Mouse (Mus musculus) thymus, postnatal 0 days (tissue): Measurements from ENCODE around the gene Gm17482. TPM values are rescaled to one million over a fixed set of nuclear protein-coding genes. Genes with fewer than 3 reads are reported as not detected.

ENCODE experiments used
- DNase-seq: peaks from one replicate; pipeline ENCODE4 v3.0.0-alpha.2; 2015; ENCODE audit warnings: low spot score
- polyA plus RNA-seq: library from polyadenylated mRNA; unstranded; fragments of >200 nt; fragmentation: Nextera tagmentation; extraction: Ambion mirVana; gene quantifications from 2 replicates; pipeline ENCODE4 v1.2.1, GENCODE M21; 2015

Gene Gm17482
- polyA plus RNA-seq, 1 experiment from 2014 or later: not detected

DNA sequence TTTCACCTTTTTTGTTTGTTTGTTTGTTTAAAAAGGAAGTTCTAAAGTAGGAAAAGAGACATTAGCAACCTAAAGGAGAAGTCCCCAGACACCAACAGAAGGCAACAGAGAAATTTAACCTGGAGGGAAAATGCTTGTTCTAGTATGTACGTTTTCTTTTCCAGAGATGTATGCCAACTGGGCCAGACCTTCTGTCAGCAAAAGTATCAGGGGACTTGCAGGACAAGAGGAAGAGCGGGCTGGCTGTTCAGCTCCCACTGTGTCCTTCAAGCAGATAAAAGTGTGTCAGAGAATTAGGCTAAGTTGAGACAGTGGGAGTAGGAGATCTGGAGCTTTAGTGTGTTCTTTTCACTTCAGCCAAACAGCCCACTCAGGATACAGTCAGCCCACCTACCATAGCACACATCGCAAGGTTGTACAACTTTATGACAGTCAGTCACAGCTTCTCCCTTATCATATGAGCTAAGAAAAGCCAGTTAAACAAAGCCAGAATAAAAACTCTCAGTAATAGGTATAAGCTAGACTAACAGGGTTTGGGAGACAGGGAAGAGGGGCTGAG is 18.4 kb downstream of the Gm17482 start:
- no peak for DNase-seq

DNA sequence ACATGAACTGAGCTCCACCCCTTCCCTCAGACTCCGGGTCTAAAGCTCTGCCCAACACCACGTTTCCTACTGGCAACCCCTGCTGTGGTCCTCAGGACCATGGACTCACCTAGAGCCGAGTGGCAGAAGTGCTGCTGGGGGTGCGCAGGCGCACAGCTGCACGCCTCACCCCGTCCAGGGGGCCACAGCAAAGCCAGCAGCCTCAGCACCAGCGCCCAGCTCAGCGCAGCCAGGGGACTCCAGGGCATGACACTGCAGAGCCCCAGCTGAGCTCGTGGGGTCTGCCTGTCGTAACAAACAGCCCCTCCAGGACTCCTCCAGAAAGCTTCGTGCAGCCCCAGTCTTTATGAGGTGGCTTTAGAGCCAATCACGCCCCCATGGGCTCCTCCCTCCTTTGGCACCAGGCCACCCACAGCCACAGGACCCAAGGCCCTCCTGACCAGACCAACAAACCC is 24.4 kb downstream of the Gm17482 start:
- no peak for DNase-seq

DNA sequence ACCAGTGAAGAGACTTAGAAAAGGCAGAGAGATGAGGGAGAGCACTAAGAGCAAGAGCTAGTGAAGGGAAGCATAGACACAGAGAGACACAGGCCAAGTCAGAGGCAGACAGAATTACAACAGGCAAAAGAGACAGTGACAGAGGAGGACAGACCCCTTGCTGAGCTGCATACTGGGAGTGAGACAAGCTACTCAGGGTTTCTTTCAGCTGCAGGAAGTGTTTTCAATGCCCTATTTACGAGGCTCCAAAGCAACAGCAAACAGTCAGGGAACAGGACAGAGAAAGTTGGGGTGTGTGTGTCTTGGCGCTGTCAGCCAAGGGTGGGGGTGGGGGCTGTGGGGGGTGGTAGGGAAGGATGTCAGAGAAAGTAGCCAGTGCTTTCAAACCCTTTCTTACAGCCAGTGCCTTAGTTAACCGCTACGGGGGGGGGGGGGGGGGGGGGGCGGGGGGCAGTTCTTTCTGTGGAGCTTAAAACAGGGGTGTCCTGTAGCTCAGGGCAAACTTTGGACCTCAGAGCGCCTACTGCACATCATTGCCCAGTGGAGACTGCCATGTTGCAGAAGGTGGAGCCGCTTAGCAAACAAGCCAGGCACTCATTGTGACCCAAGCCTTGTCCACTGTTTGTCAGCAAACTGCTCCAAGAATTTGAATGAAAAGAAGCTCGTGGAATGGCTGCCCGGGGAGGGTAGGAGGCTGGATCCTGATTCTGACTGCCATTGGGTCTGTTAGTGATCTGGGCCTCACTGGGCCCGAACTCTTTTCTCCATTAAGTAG is 25.1 kb downstream of the Gm17482 start, which contains the start of gene Timp4:
Gene Timp4, minus strand, starts transcription at position 107 of the 775 bp plus-strand sequence.
- peak; percentile 14 for DNase-seq

DNA sequence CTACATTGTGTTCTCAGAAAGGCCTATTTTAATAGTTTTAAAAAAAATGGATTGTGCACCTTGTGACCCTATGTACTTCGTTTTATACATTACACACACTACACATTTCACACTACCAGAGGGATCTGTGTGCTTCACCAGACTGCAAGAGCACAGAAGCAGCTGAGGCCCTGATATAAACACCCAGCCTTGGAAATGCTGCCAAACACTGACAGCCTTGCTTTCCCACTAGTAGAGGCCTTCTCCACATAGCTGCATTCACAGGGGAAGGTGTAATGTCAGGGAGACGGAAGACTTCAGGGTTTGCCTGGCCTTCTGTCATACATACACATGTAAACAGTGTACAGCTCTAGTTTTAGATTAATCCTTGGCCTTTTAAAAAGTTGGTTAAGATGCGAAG is 28.0 kb downstream of the Gm17482 start:
- no peak for DNase-seq

DNA sequence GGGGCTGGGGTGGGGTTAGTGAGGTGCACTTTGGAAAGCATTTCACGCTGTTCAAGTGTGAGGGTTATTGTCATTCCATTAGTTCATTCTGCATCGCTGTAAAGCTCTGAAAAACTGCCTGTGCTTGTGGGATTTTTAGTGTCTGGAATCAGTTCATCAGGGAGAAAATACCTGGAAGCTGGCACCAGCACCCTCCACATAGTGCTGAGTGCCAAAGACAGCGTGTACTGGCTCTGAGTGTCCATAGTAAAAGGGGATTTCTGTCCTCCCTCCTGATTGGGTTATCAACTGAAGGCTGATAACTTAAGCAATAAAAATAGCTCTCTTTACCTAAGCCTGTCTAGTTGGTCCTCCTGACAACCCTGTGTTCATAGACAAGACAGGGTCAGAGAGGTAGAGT is 33.4 kb downstream of the Gm17482 start:
- DNase-seq: no peak

DNA sequence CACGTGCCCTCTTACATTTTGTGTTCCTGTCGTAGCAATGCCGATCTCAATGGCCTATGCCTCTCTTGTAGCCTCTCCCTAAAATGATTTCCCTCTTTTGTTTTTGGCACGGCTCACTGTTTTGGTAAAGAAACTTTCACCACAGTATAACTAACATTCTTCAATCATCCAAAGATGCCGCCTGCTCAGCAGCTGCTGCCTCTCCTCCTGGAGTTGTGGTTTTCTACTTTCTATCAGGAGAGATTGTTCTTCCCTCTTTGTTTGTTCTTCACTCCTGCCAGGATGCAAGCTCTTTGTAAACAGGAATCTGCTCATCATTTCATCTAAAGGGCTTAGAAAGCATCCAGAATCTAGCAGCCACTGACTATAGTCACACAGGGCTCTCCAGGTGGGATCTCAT is 39.6 kb downstream of the Gm17482 start:
- no peak for DNase-seq

DNA sequence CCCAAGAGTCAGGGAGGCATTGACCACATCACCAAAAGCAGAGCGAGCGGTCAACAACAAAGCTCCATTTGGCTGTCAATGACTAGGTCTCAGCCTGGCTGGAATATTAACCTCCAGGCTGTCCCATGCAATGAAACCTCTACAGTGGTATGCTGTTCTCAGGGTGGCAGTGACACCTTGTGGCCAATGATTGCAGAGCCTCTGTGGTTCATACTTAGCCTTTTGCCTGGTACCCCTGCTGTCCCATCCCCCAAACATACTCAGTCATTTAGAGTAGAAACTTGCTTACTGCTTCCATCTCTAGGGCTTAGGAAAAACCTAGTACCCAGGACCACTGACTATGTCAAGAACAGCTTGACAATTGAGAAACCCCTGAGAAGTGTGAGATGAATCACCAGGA is 40.8 kb downstream of the Gm17482 start:
- peak; percentile 45 for DNase-seq

DNA sequence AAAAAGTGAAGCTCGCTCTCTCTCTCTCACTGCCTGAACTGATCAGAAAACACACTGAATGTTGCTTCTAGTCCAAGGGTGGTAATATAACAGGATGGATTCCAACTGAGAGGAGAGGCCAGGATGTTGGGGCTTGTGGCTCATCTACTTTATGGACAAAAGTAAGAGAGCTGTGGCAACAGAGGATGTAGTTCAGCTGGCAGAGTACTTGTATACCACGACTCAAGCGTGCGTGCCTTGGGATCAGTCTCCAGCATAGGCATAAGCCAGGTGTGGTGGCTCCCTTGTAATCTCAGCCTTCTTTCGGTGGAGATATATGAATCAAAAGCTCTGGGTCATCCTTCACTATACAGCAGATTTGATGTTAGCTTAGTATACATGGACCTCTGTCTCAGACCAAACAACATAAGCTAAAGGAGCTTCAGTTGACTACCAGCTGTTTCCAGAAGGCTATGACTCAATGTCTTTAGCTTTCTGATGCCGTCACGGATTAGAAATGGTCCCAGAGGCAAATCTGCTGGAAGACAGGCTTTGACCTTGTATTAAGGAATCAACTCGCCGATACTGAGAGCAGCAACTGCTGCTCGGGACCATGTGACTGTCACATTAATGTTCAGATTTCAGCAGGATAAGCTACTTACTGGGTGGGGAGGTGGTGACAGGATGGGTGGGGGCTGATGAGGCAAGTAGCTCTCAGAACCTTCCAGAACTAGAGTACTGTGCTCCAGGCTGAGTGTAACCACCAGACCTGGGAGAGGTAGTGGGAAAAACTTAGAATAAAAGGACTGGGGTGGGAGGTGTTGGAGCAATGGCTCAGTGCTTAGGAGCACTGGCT is 41.6 kb downstream of the Gm17482 start:
- no peak for DNase-seq

DNA sequence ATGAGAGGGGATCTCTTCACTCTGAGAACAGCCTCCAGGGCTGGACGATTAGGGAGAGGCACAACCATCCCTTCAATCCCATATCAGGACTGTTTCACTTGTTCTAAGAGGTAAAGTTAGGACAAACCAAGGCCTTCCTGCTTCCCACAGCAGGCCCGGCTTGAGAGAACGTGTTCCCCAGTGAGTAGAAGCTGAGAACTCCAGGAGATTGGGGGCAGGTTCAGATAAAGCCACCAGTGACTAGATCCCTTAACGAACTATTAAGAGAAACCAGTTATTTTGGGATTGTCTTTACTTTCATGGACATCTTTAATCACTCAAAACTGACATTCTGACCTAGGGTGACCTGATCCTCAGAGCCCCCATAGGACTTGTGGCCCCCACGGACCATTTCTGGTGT is 42.4 kb downstream of the Gm17482 start:
- DNase-seq: no peak

DNA sequence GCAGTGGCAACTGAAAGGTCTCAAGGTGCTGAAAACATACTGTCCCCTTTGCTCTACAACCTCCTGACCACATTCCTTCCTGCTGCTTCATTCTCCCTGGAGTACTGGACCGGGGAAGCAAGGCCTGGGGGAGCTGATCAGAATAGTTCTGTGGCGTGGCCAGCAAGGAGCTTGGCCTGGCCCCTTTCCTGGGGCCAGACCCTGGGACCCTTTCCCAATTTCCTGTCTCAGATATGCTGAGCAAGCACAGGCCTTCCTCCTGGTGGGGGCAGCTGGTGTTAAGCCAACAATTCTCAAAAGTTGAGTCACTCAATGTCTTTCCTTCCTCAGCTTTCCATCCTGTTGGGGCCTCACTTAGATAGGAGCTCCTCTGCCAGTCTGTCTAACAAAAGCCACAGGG is 42.9 kb downstream of the Gm17482 start:
- no peak for DNase-seq

DNA sequence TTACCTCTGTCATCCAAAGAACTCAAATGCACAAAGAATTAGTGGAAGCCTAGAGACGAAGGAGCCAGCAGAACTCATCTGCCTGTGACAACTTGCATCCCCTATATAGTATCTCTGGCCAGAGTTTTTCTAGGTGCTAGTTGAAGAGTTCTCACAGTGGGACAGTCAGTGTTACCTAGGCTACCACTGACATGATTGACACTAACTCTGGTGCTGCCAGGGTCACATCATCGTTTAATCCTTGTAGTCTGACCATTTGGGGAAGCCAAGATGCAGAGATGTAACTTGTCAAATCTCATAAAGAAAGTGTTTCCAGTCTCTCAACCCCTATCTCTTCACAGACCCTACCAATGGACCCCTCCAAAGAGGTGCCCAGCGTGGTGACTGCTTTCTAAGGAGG is 44.2 kb downstream of the Gm17482 start:
- no peak for DNase-seq

DNA sequence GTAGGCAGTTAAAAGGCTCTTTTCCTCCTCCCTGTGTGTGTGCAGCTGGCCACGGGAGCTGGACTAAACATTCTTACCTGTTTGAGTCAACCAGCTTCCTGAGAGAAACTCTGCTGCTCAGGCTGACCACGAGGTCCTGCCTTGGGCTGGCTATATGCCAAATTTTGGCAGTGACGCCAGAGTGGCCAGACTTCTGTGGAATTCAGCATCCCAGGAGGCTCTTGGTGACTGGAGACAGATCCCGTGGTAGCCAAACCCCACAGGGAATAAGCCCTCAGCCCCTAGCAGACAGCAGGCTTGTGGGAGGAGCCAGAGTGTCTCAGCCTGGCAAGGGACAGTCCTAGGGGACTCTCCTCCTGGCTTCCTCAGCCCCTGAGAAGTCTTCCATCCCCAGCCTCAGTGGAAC is 44.7 kb downstream of the Gm17482 start:
- no peak for DNase-seq

DNA sequence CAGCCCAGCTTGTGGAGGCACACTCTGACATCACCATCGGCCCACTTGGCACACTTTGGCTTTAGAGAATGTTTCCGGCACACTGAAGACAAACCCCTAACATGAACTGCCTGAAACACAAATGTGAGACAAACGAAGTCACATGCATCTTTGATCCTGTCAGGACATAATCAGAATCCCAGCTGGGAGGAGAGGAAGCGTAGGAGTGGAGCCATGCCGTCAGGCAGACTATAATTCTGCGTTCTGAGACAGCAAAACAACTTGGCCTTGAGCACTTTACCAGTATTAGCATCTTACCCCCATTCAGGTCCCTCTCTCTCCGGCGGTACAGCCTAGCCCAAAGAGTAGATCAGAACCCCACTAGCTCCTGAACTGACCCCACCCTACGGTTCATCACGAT is 46.2 kb downstream of the Gm17482 start:
- DNase-seq: no peak

DNA sequence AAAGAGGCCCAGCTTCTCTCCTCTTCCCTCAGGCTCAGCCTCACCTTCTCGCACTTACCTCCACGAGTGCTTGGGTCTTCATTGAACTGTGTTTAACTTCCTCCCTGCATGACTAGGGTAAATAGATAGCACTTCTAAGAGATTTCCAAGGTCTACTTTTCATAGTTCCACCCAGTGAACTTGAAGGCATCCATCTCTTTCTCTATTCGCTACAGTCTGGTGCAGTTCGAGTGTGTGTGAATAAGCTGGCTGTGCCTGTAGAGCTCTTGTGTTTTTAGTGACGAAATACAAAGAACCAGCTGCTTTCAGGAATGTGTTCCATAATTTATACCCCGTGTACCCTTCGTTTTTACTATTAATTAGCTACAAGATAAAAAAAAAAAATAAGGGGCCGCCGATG is 47.6 kb downstream of the Gm17482 start:
- DNase-seq: no peak

DNA sequence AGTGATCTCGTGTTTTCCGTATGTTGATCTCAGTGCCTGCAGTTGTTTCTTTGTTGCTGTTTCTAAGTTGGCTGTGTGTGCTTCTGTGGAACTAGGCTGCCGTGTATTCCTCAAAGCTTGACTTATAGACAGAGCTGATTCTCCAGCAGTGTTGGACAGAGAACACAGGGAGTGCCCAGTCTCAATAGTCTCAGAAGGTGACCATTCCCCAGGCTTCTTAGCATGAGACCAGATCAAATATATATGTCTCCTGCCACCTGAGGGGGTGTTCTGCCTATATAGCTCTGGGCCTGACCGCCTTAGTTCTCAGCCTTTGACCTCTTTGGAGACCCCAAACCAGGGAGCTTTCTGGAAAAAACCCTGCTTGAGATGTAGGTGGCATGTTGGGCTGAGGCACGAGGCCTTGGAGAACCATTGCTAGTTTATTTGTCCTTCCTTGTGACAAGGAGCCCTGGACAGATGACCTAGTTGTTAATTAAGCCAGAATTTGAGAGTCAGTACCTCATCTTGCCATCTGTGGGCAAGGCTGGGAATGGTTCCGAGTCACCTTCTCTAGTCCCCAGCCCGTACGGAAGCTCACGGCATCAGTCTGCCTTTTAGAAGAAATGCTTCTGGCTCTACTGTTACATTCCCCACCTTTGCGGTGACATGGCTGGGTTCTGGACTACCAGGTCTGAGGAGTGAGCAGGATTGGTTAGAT is 48.1 kb downstream of the Gm17482 start:
- DNase-seq: no peak

DNA sequence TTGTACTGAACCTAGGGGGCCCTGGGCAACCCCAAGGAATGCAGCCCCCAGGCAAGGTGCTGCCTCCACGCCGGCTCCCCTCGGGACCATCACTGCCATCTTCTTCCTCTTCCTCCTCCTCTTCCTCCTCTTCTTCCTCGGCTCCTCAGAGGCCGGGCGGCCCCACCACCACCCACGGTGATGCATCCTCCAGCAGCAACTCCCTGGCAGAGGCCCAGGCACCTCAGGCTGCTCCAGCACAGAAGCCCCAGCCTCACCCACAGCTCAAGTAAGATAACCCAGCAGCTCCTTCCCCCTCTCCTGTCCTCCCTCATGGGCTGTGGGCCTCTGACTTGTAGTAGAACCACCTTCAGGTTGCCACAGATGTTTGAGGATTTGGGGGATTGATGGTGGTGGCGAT is 50.9 kb downstream of the Gm17482 start:
- DNase-seq: no peak

DNA sequence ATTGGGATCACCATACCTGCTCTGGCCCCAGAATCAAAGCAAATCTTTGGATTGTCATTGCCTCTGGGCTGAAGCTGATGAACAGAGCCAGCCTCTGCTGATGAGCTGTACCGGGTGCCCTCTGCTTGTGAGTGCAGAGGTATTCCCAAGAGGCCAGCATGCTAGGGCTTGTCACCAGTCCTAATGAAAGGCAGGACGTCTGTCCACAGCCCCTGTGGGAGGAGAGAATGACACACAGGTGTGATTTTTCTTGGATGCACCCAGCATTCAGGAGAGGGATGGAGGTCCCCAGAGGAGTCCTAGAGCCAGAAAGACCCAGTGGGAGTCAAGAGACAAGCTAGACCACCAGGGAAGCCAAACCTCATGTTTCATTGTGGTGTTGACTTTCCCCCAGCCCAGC is 52.5 kb downstream of the Gm17482 start:
- DNase-seq: no peak

DNA sequence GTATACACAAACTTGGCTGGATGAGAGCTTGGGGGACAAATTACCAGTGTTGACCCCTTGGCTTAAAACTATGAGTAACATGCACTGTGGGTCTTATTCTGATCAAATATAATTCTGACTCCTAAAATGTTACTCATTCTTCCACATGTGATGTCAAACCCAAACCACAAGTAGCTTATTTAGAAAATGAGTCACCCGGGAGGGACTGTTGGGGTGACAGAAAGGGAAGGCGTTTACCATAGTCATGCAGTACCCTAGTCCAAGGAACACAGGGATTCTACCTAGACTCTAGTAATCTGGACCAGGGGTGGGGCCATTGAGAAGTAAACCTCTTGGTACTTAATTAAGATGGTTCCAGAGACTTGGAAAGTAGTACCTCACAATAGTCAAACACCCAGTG is 57.0 kb downstream of the Gm17482 start:
- DNase-seq: no peak

DNA sequence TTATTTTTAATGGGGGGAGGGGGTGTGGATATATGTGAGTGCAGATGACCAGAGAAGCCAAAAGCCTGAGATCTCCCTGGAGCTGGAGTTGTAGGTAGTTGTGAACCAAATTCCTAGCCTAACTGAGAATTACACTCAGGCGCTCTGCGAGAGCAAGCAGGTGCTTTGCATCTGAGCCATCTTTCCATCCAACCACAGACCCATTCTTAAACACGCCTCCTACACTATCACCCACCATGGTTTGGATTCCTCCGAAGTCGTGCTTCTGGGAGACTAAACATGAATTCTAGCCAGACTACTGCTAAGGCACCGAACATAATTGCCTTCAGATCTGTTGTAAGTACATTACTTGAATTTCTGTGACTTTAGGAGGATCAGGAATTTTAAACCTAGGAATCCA is 59.3 kb downstream of the Gm17482 start:
- no peak for DNase-seq

DNA sequence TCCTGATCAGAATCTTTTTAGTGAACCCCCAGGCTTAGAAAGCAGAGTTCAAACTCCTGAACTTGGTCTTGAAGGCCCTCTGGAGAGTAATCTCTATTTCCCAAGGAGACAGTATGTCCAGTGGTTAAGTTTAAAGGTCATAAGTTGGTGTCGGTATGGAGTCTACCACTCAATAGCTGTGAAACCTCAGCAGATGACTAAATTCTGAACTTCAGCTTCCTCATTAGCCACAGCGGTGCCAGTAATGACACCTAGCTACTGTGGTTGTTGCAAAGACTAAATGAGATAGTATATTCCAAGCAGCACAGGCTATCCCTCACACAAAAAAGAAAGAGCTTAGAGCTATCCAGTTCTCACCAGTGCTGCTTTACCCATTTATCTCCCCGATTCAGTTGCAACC is 61.1 kb downstream of the Gm17482 start:
- DNase-seq: no peak

DNA sequence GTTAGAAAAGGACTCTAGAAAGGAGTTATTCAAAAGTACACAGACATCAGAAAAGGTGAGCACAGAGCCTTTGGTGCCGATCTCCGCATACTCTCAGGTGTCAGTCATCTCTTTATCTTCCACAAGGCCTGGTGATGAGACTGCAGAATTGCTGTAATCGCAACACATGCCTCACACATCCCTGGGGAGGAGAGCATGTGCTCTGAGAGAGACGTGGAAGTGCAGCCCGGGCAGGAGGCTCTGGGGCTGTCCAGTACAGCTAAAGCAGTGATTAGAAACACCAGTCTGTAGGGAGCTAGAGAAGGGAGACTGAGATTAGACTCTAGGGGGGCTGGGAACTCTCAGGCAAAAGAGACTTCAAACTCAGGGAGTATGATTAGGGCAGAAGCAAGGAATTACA is 63.4 kb downstream of the Gm17482 start:
- no peak for DNase-seq

DNA sequence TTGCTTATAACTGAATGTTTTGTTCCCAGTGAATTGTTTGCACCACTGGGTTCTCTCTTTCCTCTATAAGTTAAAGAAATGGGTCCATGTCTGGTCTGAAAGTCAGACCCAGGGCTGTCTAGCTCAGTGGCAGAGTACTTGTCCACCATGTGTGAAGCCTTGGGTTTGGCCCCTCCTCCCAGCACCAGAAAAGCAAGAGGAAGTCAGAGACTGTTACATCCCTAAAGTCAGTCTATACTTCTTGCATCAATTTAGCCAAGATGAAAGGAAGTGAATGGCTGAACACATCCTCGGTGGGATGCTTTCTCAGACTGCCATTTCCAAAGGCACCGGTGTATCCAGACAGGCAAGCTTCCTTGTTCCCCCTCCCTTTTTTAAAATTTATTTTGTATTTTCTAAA is 63.9 kb downstream of the Gm17482 start:
- DNase-seq: no peak
